Comparison of ENCODE assay signal across 8 mouse cellular contexts in genomic region chr17:35050126-35050750, GRCm38 (mm10). TPM values are rescaled to one million over a fixed set of nuclear protein-coding genes. Genes with fewer than 3 reads are reported as not detected.
DNase-seq lines count a peak whose midpoint lies in the region; ATAC-seq lines count a peak whose summit lies in the region.

No protein-coding gene starts in this region.

- 0 out of 2 replicates have a peak, but pooled peaks have one; percentile 6 for ATAC-seq in midbrain, embryonic 11.5 days (ENCODE audit: low FRiP score)

- peak overlapping the region; percentile 72 for H3K4me3 ChIP-seq in forebrain, embryonic 10.5 days
- H3K4me3 ChIP-seq in limb, embryonic 10.5 days = peak overlapping the region; percentile 76
- H3K4me3 ChIP-seq in midbrain, embryonic 11.5 days (ENCODE audit: low read depth, low read length) = peak overlapping the region; percentile 54

- H3K9me3 ChIP-seq in forebrain, embryonic 10.5 days = peaks cover 8% of the 10 kb centered on the region; the same call in 1 of the 2 replicates
- H3K9me3 ChIP-seq in limb, embryonic 10.5 days (replicated peaks) = no peaks in the 10 kb centered on the region
- no peaks in the 10 kb centered on the region for H3K9me3 ChIP-seq in midbrain, embryonic 11.5 days (ENCODE audit: control insufficient read depth, low read length)

- H3K27ac ChIP-seq in forebrain, embryonic 10.5 days = peak overlapping the region; percentile 98
- H3K27ac ChIP-seq in limb, embryonic 10.5 days = peak overlapping the region; percentile 95
- peak overlapping the region; percentile 90 for H3K27ac ChIP-seq in midbrain, embryonic 11.5 days (ENCODE audit: low read depth, low read length)

- H3K9ac ChIP-seq in midbrain, embryonic 11.5 days (ENCODE audit: low read length) = peak overlapping the region; percentile 83

- peaks cover 32% of the 10 kb centered on the region for H3K36me3 ChIP-seq in forebrain, embryonic 10.5 days (replicated peaks)
- peaks cover 32% of the 10 kb centered on the region for H3K36me3 ChIP-seq in limb, embryonic 10.5 days
- H3K36me3 ChIP-seq in midbrain, embryonic 11.5 days (ENCODE audit: control insufficient read depth, insufficient read depth, low read length) = peaks cover 10% of the 10 kb centered on the region

- H3K4me1 ChIP-seq in forebrain, embryonic 10.5 days = peaks cover 78% of the 10 kb centered on the region
- peaks cover 72% of the 10 kb centered on the region for H3K4me1 ChIP-seq in limb, embryonic 10.5 days
- H3K4me1 ChIP-seq in midbrain, embryonic 11.5 days (ENCODE audit: control insufficient read depth, insufficient read depth, low read length) = peaks cover 52% of the 10 kb centered on the region

- DNase-seq in CD8-positive naive resting alpha-beta T cell, adult 2 months (ENCODE audit: low read depth in 2 of 2, low spot score in 2 of 2) = peak; percentile 34 to 58
- DNase-seq in adrenal gland, adult 2 months = peak; percentile 86
- DNase-seq in forebrain, embryonic 10.5 days (ENCODE audit: extremely low spot score, low spot score) = peak; percentile 73
- DNase-seq in heart, postnatal 14 days = peak; percentile 82 to 83
- DNase-seq in limb, embryonic 10.5 days (ENCODE audit: low spot score) = peak; percentile 81
- DNase-seq in midbrain, embryonic 11.5 days (ENCODE audit: low spot score, missing footprints) = peak; percentile 97
- DNase-seq in spleen, postnatal 36 days (ENCODE audit: low spot score in 2 of 2) = peak; percentile 84 to 86
- no peak for DNase-seq in layer of hippocampus, adult 9-10 months (ENCODE audit: low spot score)

- H3K27me3 ChIP-seq in forebrain, embryonic 10.5 days (ENCODE audit: poor library complexity, severe bottlenecking) = no peaks in the 10 kb centered on the region
- no peaks in the 10 kb centered on the region for H3K27me3 ChIP-seq in limb, embryonic 10.5 days (ENCODE audit: low read depth, poor library complexity, severe bottlenecking)
- no peaks in the 10 kb centered on the region for H3K27me3 ChIP-seq in midbrain, embryonic 11.5 days (ENCODE audit: control insufficient read depth, insufficient read depth, low read length)

- under 1% methylated on average over 27 of the region's 27 CpGs for WGBS in forebrain, embryonic 10.5 days
- 1% methylated on average over 27 of the region's 27 CpGs for WGBS in limb, embryonic 10.5 days
- under 1% methylated on average over 26 of the region's 27 CpGs for WGBS in midbrain, embryonic 11.5 days

- intact Hi-C loops in heart, postnatal 14 days (cut with DNase I) = no loop called here

- H3K4me2 ChIP-seq in midbrain, embryonic 11.5 days = peak overlapping the region; percentile 68

RNA-seq across cellular contexts. Expression of gene Clic1, which starts 0.5 kb away (rescaled TPM):
- total RNA-seq in adrenal gland, adult 2 months (2021) = 100 to 1,000 TPM in 1 of 2 experiments, 10 to 100 TPM in 1; 80.8 to 136 TPM
- 62.2 and 64.1 TPM in 2 replicates for polyA plus RNA-seq in adrenal gland, adult 2 months (2012; rRNA removed)
- polyA plus RNA-seq in forebrain, embryonic 10.5 days (2016; fragmentation: Nextera tagmentation; extraction: Ambion mirVana) = 174 and 179 TPM in 2 replicates
- 10 to 100 TPM; 61.6 to 72.9 TPM for total RNA-seq in heart, postnatal 14 days (2021)
- 174 and 186 TPM in 2 replicates for polyA plus RNA-seq in limb, embryonic 10.5 days (2016; fragmentation: Nextera tagmentation; extraction: Ambion mirVana)
- polyA plus RNA-seq in midbrain, embryonic 11.5 days (2014; fragmentation: Nextera tagmentation; extraction: Ambion mirVana) = 73.8 and 83.9 TPM in 2 replicates

RNA-seq across cellular contexts. Expression of gene Msh5, which starts 3.7 kb away (rescaled TPM):
- total RNA-seq in adrenal gland, adult 2 months (2021) = under 1 TPM; 0.75 to 0.93 TPM
- 1.3 and 1.7 TPM in 2 replicates for polyA plus RNA-seq in adrenal gland, adult 2 months (2012; rRNA removed)
- polyA plus RNA-seq in forebrain, embryonic 10.5 days (2016; fragmentation: Nextera tagmentation; extraction: Ambion mirVana) = 4.3 and 5.1 TPM in 2 replicates
- 1 to 10 TPM; 1.6 to 2.0 TPM for total RNA-seq in heart, postnatal 14 days (2021)
- polyA plus RNA-seq in limb, embryonic 10.5 days (2016; fragmentation: Nextera tagmentation; extraction: Ambion mirVana) = 5.2 and 5.4 TPM in 2 replicates
- 5.0 and 5.2 TPM in 2 replicates for polyA plus RNA-seq in midbrain, embryonic 11.5 days (2014; fragmentation: Nextera tagmentation; extraction: Ambion mirVana)

RNA-seq across cellular contexts. Expression of gene Ddah2, which starts 8.6 kb away (rescaled TPM):
- total RNA-seq in adrenal gland, adult 2 months (2021) = 10 to 100 TPM in 1 of 2 experiments, 1 to 10 TPM in 1; 7.2 to 26.6 TPM
- 25.9 and 35.6 TPM in 2 replicates for polyA plus RNA-seq in adrenal gland, adult 2 months (2012; rRNA removed)
- polyA plus RNA-seq in forebrain, embryonic 10.5 days (2016; fragmentation: Nextera tagmentation; extraction: Ambion mirVana) = 414 and 441 TPM in 2 replicates
- total RNA-seq in heart, postnatal 14 days (2021) = 10 to 100 TPM; 49.3 to 50.0 TPM
- 453 and 568 TPM in 2 replicates for polyA plus RNA-seq in limb, embryonic 10.5 days (2016; fragmentation: Nextera tagmentation; extraction: Ambion mirVana)
- polyA plus RNA-seq in midbrain, embryonic 11.5 days (2014; fragmentation: Nextera tagmentation; extraction: Ambion mirVana) = 614 and 653 TPM in 2 replicates

RNA-seq across cellular contexts. Expression of gene Ly6g6c, which starts 14.9 kb away (rescaled TPM):
- not detected for total RNA-seq in adrenal gland, adult 2 months (2021)
- polyA plus RNA-seq in adrenal gland, adult 2 months (2012; rRNA removed) = not detected in 2 replicates
- 0.25 TPM in 1 of 2 replicates, not detected in the other for polyA plus RNA-seq in forebrain, embryonic 10.5 days (2016; fragmentation: Nextera tagmentation; extraction: Ambion mirVana)
- total RNA-seq in heart, postnatal 14 days (2021) = not detected
- not detected in 2 replicates for polyA plus RNA-seq in limb, embryonic 10.5 days (2016; fragmentation: Nextera tagmentation; extraction: Ambion mirVana)
- not detected in 2 replicates for polyA plus RNA-seq in midbrain, embryonic 11.5 days (2014; fragmentation: Nextera tagmentation; extraction: Ambion mirVana)

RNA-seq across cellular contexts. Expression of gene Mpig6b, which starts 15.7 kb away (rescaled TPM):
- not detected for total RNA-seq in adrenal gland, adult 2 months (2021)
- 0.06 TPM in 1 of 2 replicates, not detected in the other for polyA plus RNA-seq in adrenal gland, adult 2 months (2012; rRNA removed)
- polyA plus RNA-seq in forebrain, embryonic 10.5 days (2016; fragmentation: Nextera tagmentation; extraction: Ambion mirVana) = 0.59 and 0.72 TPM in 2 replicates
- under 1 TPM; 0.61 to 0.74 TPM for total RNA-seq in heart, postnatal 14 days (2021)
- polyA plus RNA-seq in limb, embryonic 10.5 days (2016; fragmentation: Nextera tagmentation; extraction: Ambion mirVana) = 0.36 and 0.46 TPM in 2 replicates
- polyA plus RNA-seq in midbrain, embryonic 11.5 days (2014; fragmentation: Nextera tagmentation; extraction: Ambion mirVana) = 0.76 and 0.89 TPM in 2 replicates

Comparison
In these comparisons a context has a peak if more than half of its experiments do, and no peak if none do; other contexts are left out.
1. RNA of gene Ddah2, which starts 8.6 kb away (polyA plus RNA-seq): 614 to 653 TPM in midbrain, embryonic 11.5 days, 453 to 568 TPM in limb, embryonic 10.5 days and 414 to 441 TPM in forebrain, embryonic 10.5 days; 25.9 to 35.6 TPM in adrenal gland, adult 2 months; every median in the first group is over 10 times any median in the second.
2. Peak in every context shown above with its lines, with median percentiles within 50 percentile points of each other: H3K27ac ChIP-seq and H3K4me3 ChIP-seq.